Mouse (Mus musculus) ovary, postnatal 14 days (tissue): ENCODE measurements around the gene Exoc7.
A peak's percentile ranks its signal among the peaks of the same experiment; 100 is the strongest.

Source experiments
- DNase-seq: peaks from one replicate; pipeline ENCODE4 v3.0.0; 2022; ENCODE audit warnings: low spot score

Exoc7 gene

DNA sequence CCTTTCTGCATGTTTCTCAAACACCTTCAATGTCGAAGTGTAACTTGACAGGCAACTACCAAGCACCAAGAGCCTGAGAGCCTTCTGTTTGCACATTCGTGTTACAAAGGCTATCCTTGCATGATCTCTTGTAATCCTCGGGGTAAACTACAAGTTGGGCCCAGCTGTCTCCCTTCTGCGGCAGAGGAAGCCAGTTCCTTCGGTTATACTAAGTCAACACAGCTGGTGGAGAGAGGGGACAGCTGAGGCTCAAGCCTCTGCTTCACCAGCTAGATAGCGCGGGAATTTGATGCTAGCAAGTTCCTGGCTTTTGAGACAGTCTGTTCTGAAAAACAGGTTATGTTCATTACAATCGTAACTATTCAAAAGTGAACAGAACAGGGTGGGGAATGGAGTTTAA, 5.3 kb upstream of the Exoc7 start:
- DNase-seq: no peak

DNA sequence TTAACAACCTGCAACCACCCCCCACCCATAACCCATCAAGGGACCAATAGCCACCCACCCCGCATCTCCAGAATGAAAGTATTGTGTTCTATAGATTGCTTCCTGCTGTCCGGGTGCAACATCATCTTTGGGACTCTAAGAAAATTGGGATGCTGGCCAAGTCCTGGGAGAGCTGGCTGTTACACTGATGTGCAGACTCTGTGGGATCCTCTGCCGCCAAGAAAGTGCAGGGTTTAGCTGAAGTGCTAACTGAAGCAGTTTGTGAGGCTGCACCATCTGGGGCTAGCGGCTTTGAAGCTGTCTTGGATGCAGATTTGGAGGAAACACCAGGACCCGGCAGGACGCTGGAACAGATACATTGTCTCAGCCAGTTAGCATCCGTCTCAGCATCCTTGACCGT, 4.1 kb upstream of the Exoc7 start:
- DNase-seq: no peak

DNA sequence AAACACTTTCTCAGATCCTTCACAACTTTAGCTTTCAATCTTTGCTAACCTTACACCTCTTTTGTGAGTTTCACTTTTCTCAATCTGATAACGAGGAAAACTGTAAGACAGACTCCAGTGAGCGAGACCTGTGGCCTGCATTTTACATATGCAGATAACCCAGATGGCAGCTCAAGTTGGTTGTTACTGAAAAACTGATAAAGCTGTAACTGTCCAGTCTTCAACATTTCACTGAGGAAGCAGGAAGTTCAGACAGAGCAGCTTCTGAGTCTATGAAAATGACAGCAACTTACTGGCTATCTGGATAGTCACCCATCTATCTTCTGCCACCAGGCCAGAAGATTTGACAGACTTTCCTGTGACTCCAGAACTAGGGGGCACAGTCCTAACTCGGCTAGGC, 2.6 kb upstream of the Exoc7 start:
- DNase-seq: no peak

DNA sequence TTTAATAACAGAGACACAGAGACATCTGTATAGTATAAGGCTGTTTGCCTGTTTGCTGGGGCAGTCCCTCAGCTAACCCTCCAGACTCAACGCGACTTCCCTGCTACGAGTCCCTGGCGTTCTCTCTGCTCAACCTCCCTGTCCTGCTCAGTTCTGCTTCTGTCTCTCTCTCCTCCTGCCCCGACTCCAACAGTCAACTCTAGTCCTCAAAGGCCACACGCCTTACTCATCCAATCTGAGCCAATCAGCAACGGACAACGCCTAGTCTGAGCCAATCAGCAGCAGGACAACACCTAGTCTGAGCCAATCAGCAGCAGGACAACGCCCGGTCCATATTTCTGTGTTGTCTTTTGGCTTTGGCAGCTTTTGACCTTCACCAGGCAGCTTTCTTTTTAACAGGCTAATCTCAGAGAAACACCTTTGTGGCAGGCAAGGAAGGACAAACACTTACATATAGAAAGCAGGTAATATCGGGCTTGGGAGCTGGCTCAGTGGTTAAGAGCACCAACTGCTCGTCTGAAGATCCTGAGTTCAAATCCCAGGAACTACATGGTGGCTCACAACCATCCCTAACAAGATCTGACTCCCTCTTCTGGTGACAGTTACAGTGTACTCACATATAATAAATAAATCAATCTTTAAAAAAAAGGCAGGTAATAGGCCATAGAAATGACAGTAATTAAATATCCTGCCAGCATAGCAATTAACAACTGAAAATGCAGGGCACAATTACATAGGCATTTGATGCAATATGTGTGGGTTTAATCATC, 914 bp upstream of the Exoc7 start:
- DNase-seq: no peak

DNA sequence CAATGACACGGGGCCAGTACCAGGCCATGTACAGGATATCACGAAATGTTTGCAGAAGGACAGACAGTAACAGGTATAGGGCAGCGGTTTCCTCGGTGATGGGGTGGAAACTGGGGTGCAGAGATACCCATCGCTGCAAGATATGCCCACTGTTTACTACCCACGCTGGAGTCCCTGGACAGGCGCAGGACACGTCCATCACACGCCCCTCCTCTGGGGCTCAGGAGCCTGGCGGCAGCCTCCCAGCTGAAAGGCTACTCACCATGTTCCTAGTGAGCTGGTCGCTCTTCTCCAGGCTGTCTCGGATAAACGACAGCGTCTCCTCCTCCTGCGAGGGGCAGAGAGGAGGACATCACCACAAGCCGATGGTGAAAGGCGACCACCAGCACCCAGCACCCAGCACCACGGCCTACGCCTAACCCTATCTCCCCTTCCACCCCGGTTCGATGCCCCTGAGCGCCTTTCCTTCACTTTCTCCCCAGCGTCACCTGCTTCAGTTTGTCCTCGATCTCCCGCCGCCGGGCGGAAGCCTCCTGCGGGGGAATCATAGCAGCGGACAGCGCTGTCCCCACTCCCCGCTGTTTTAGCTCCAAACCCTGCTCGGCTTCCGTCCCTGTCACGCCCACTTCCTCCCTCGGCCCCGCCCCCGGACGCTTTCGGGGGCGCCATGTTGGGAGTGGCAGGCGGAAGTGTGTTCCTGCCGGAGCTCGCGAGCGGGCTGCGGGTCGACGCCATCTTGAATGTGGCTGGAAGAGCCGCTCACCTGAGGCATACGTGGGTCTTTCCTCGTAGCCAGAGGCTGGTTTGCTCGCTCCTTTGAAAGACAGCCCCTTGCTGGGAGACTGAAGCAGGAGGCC, 679 bp downstream of the Exoc7 start:
- peak; percentile 90 for DNase-seq

DNA sequence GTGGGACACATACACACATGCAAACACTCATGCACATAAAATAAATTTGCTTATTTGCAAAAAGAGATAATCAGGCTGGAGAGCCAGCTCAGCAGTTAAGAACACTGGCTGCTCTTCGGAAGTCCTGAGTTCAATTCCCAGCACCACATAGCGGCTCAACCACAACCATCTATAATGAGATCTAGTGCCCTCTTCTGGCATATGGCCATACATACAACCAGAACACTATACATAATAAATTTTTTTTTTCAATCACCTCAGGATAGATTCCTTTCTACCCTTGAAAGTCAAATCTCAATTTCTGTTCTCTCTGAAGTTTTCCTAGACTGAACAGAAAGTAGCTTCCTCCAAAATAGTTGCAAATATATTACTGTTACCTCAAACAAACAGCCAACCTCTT, 1.6 kb downstream of the Exoc7 start:
- DNase-seq: no peak

DNA sequence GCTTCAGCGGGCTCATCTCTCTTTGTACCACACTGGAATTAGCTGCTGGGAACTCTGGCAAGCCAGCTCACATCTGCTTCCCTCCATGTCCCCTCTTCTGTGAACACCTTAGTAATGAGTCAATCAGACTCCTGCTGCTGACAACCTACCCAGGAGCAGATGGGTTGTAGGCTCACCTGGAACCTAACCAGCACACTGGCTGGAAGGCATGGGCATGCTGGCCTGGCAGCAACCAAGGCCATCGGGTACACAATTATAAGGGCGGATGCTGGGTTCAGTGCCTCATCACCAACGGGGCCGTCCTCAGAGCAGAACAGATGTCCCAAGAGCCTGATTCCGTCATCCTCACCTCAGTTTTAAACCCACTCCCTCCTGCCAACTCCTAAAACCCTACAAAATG, 8.4 kb downstream of the Exoc7 start:
- DNase-seq: no peak

DNA sequence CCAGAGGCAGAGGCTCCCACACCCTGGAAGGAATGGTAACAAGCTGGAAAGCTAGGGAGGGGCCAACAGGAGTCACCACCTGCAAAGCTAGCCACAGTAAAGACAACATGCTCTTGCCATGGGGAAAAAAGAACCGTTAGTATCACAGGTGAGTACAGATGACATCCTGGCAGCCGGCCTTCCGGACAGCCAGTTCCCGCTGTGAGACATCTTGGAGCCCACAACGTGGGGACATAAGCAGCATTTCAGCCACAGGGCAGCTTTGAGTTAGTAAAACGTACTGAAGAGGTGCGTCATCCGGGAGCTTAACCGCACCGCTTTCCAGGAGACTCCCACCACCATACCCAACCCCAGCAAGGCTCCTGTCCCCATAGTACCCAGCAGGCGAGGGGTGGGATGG, 8.8 kb downstream of the Exoc7 start:
- no peak for DNase-seq

DNA sequence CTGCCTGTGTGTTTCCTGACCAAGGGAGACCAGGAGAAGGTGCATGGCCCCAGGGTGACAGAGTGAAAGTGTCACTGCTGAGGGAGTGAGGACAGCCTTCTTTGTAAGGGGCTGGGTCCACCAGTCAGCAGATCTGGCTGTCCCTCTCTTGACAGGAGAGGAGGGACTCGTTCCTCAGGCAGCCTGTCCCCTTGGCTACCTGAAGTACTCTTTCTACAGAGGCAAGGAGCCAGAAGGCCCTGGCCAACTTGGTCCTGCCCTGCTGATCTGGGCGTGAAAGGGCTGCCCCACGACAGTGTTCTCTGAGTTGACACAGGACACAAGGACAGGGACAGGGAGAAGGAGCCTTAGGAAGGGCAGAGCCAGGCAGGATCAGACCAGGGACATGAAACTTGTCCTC, 10.0 kb downstream of the Exoc7 start:
- DNase-seq: no peak

DNA sequence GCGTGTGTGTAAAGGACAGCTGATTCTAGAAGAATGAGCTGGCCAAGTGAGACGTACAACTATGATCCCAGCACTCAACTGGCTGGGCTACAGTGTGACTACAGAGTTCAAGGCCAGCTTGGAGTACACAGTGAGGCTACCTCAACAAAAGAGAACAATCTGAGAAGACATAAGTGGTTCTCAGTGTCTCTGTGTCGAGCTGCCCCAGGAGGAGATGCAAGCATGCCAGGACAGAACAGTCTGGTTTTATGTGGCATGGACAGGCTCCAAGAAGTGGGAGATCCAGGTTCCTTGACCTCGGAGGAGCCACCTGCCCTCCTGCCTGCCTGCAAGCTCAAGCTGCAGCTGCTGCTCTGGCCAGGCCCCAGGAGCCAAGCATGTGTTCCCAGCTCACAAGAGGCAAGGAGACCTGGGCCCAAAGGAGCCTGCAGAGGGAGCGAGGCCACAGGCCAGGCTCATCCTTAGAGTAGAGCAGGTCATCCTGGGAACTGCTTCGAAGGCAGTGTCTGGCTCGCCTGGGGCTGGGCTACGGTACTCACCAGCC, 10.8 kb downstream of the Exoc7 start:
- DNase-seq: no peak

DNA sequence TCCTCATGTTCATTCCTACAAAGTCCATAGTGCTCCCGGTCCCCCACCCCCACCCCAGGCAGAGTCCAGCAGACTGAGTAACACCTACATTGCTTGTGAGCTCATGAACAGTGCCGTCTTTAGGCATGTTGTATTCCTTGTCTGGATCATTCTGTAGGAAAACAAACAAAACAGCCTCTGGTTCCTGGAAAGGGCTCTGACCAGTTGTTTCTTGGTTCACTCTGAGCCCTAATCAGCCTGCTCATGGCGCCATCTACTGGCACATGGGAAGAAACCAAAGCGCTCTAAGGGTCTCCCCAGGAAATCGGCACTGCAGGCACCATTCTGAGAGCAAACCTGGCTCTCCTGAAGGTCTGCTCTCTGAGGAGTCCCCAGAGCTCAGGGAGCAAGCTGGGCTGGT, 12.7 kb downstream of the Exoc7 start:
- no peak for DNase-seq

DNA sequence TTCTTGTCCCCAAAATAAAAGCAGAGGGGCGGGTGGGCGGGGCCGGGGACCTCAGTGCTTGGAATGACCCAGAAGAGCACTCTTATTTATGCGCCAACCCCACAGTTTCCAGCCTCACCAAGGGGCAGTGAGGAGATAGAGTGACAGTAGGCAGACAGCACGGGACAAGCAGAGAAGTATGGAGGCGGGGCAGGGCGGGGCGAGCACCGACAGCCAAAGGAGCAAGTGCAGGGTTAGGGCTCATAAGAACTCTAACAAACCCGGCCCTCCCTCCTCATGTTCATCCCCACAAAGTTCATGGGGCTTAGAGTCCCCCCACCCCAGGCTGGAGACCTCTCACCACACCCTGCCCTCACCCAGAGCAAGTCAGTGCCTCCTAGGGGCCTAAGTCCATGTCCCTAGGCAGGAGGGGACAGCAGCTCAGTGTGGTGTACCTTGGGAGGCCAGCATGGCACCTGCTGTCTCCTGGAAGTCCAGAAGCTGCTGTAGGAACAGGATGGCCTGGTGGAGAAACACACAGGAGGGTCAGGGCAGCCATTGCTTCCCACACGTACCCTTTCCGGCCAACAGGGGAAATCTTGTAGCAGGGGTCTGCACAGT, 13.4 kb downstream of the Exoc7 start:
- DNase-seq: no peak

DNA sequence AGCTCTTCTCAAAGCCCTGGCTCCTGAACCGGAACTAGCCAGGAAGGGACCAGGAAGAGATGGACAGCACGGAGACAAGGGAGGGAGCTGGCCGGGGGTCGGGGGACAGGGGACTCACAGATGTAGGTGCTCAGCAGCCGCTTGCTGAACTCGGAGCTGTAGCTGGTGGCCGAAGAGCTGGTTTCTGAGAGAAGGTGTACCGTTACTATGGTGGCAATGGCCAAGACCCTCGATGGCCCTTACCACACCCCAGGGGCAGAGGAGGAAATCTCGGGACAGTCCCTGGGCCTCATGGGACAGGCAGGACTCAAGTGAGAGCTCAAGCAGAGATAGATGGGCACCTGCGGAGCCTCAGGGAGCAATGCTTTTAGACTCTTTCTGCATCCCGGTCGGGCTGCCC, 14.6 kb downstream of the Exoc7 start:
- DNase-seq: no peak

DNA sequence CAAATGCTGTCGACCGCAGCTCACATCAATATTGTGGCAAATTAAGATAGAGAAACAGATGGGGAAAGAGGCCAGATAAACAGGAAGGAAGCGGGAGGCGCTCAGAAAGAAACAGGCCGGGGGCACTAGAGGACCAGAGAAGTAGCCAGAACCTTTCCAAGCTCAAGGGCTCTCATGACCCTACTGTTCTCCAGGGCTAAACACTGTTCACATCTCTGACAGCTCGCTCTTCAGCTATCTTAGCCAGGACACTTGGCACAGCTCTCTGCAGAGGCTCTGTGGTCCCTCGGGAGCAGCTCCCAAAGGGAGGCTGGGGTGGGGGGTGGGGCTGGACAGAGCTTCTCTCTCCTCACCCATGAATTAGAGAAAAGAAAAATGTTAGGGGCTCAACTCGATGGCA, 16.5 kb downstream of the Exoc7 start:
- DNase-seq: no peak

DNA sequence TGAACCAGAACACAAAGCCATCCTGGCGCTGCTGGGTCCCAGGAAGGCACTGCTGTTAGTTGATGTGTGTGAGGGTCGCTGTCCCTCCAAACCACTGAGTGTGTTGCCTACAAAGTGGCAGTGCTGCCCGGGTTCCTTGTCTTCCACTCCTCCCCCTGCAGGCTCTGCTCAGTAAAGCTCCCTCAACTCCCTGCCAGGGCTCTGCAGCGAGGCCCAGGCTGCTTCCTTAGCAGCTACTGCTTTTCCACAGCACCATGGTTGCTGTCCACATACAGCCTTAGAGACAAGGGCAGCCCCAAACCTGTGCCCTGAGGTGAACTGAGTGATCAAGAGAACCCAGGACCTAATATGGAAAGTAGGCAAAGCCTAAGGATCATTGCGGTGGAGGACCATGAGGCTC, 19.7 kb downstream of the Exoc7 start:
- DNase-seq: no peak

DNA sequence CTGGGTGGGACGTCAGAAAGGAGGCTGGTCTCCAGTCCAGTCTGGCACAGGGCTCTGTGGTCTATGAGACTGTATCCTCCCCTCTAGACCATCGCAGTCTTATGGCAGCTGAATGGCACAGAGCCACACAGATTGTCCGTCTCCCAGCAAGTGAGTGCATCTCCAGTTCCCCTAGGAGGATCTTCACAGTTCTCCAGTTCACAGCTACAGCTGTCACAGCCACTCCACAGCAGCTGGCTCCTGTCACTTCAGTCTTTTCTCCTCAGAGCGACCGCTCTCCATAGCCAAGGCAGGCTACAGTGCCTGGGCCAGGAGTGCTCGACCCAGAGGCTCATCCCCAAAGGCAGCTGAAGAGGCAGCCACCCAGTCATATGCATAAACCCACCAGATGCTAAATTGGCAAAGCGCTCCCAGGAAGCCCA, 21.3 kb downstream of the Exoc7 start:
- no peak for DNase-seq

DNA sequence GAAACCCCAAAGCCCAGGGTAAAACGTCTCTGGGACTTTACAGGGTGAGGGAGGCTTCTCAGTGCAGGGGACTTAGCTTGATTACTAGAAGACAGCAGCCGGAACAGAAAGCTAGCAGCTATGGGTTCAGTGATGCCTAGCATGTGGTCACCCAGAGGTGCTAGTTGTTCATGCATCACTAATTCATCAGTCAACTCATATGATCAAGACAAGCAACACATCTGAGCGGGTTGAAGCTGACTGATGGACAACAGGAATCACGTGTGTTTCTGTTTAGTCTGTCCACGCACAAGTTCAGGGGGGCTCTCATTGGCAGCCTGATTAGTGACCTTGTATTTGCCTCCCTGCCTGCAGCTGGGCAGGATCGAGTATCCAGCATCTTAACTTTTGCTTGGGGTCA, 23.1 kb downstream of the Exoc7 start:
- DNase-seq: no peak

DNA sequence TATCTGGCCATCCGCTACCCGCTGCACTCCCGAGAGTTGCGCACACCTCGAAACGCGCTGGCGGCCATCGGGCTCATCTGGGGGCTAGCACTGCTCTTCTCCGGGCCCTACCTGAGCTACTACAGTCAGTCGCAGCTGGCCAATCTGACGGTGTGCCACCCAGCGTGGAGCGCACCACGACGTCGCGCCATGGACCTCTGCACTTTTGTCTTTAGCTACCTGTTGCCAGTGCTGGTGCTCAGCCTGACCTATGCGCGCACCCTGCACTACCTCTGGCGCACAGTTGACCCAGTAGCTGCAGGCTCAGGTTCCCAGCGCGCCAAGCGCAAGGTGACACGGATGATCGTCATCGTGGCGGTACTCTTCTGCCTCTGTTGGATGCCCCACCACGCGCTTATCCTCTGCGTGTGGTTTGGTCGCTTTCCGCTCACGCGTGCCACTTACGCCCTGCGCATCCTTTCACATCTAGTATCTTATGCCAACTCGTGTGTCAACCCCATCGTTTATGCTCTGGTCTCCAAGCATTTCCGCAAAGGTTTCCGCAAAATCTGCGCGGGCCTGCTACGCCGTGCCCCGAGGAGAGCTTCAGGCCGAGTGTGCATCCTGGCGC, 24.0 kb downstream of the Exoc7 start:
- DNase-seq: no peak

DNA sequence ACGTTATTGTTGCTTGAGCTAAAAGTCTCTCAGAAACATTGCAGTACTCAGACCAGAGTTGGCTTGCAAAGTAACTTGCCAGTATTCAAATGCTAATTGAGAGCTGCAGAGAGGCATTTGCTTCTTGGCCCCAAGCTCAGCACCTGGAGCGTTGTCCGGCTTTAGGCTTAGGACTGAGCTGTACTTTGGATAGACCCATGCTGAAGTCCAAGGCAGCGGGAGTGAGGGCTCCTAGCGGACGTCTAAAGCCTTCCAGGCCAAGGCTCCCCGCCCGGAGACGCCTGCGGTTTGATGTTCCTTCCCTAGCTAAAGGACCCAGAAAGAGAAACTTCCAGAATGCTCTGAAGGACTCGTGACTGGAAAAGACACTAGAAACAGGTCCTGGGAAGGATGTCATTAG, 24.9 kb downstream of the Exoc7 start:
- DNase-seq: no peak

DNA sequence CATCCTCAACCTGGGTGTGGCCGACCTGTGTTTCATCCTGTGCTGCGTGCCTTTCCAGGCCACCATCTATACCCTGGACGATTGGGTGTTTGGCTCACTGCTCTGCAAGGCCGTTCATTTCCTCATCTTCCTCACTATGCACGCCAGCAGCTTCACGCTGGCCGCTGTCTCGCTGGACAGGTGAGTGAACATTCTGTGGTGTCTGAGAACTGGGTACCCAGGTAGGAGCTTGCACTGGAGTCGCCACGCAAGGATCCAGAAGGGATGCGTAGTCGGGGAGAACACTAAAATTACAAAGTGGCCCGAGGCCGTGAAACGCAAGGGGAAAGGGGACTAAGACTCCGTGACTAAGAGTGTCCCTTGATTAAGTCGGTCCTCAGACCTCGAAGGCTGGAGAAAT, 25.4 kb downstream of the Exoc7 start:
- no peak for DNase-seq

DNA sequence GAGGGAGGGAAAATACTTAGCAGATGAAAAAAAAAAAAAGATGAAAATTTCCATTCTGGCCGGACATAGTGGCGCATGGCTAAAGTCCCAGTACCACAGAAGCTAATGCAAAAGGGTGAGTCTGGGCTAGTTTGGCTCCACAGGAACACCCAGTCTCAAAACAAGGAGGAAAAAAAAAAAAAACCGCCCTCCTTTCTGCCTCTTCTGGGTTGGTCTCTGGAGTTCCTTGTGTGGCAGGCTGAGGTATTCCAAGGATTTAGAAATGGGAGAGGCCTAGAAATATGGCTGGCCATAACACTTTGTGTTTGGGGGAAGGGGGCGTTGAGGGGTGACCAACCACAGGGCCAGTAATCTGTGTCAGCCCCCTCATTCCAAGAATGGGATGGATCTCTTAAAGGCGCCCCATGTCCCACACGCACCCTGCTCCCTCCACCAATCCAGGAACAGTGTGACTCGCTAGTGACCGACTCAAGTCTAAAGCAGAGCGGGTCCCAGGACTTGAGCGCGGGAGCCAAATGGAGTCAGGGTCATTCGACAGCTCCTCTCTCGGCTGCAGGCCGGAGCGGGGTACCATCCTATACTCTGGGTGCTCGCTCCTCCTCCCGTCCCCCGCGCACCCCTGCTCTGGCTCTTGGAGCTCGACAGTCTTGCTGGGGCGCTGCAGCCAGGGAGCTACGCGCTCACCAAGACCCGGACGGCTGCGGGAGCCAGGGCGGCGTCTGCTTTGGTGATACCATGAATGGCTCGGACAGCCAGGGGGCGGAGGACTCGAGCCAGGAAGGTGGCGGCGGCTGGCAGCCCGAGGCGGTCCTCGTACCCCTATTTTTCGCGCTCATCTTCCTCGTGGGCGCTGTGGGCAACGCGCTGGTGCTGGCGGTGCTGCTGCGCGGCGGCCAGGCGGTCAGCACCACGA, 26.0 kb downstream of the Exoc7 start, which contains the start of gene Galr2:
Galr2 (plus strand) TSS at position 189 of the 913 bp plus-strand sequence.
- DNase-seq: no peak
